Mouse (Mus musculus): ENCODE results near the gene Dleu7. TPM values are rescaled to one million over a fixed set of nuclear protein-coding genes. Genes with fewer than 3 reads are reported as not detected.
A peak's percentile ranks its signal among the peaks of the same experiment; 100 is the strongest.

The Dleu7 gene
- total and polyA plus RNA-seq, 3 experiments = 0.23 TPM; not detected in 2

- TF ChIP-seq CTCF (IDR thresholded peaks at IDR 0.05) (no peak), POLR2A (IDR thresholded peaks at IDR 0.05; ENCODE audit: insufficient read depth, low read depth, low read length) (no peak), EP300 (IDR thresholded peaks at IDR 0.05; ENCODE audit: insufficient read depth, low read depth, low read length) (no peak)
- Histone ChIP-seq H3K4me3 (no peak overlapping the region), H3K36me3 (ENCODE audit: control insufficient read depth, insufficient read depth, low read length) (no peaks in the 10 kb centered on the region), H3K9ac (ENCODE audit: low read depth, low read length) (no peak overlapping the region), H3K27me3 (ENCODE audit: control insufficient read depth, insufficient read depth, low read length) (no peaks in the 10 kb centered on the region), H3K27ac (no peak overlapping the region), H3K4me1 (ENCODE audit: control insufficient read depth, insufficient read depth, low read length) (no peaks in the 10 kb centered on the region), H3K79me2 (replicated peaks; ENCODE audit: control insufficient read depth, insufficient read depth, low read length) (no peaks in the 10 kb centered on the region)
- WGBS = 65% methylated on average over 3 of the region's 3 CpGs
- intact Hi-C loops (cut with DNase I) = no loop called here
- DNase-seq = no peak
Measured at GRCm38 (mm10) chr14:62273604-62274003, 19.2 kb downstream of the Dleu7 start.

DNA sequence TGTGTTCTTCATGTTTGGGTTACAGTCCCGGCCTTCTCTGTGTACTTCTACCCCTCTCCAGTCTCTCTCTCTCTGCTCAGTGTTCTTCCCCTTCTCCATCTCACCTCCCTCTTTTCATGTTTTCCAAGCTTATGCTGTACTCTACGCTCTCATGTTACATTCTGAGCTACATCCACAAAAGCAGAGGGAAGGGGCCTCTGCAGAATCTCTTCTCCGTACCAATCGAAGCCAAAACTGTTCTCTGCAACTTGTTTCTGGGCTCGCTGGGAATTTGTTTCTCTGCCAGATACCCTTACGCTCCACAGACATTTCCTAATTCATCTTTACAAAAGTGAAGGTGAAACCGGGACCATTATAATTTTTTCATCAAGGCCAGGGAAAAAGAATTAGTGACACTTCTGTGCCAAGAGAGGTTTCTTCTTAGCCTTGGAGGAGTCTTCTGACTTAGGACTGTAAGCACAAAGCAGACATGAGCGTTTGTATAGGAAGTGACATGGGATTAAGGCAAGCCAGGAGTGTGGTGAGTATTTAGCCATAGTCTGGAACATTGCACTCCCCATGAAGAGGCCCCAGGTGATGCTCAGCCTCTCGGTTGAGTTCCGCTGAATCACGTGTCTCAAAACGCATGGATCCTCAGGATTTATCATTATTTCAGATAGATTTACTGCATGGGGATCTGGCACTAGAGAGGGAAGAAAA lies 22.0 kb downstream of the Dleu7 start:
- 86% methylated on average over 12 of the region's 12 CpGs for WGBS
- TF ChIP-seq CTCF (IDR thresholded peaks at IDR 0.05) (no peak), EP300 (IDR thresholded peaks at IDR 0.05; ENCODE audit: insufficient read depth, low read depth, low read length) (no peak), POLR2A (IDR thresholded peaks at IDR 0.05; ENCODE audit: insufficient read depth, low read depth, low read length) (no peak)
- intact Hi-C loops (cut with DNase I) = no loop called here
- Histone ChIP-seq H3K4me1 (ENCODE audit: control insufficient read depth, insufficient read depth, low read length) (no peaks in the 10 kb centered on the region), H3K36me3 (ENCODE audit: control insufficient read depth, insufficient read depth, low read length) (no peaks in the 10 kb centered on the region), H3K9ac (ENCODE audit: low read depth, low read length) (no peak overlapping the region), H3K27ac (no peak overlapping the region), H3K79me2 (replicated peaks; ENCODE audit: control insufficient read depth, insufficient read depth, low read length) (no peaks in the 10 kb centered on the region), H3K4me3 (no peak overlapping the region), H3K27me3 (ENCODE audit: control insufficient read depth, insufficient read depth, low read length) (no peaks in the 10 kb centered on the region)
- no peak for DNase-seq

DNA sequence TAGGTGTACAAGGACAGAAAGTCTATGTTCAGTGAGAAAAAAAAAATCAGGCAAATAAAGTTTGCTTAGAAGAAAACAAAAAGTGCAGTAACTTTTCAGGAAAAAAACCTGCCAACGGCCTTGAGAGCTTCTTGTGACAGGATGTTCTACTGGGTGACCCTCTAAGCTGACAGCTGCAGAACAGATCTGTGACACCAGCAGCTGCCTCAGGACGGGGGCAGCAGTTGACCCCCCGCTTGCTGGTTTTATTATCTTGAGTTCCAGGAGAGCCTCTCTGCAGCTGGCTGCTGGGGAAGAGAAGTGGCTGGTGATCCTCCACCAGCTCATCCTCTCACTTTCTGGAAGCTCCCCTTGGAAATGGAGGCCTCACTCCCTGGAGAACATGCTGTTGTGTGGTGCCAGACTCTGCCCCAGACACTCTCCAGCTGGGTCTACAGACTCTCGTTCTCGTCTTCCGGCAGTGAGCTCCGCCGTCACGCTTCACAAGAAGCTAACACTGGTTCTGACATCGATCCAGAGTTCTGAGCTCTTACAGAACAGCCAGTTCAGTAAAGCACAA lies 33.8 kb downstream of the Dleu7 start:
- TF ChIP-seq EP300 (IDR thresholded peaks at IDR 0.05; ENCODE audit: insufficient read depth, low read depth, low read length) (no peak), POLR2A (IDR thresholded peaks at IDR 0.05; ENCODE audit: insufficient read depth, low read depth, low read length) (no peak), CTCF (IDR thresholded peaks at IDR 0.05) (no peak)
- no peaks in the 10 kb centered on the region for H3K27me3 ChIP-seq (ENCODE audit: control insufficient read depth, insufficient read depth, low read length)
- H3K4me3 ChIP-seq = no peak overlapping the region
- H3K9ac ChIP-seq (ENCODE audit: low read depth, low read length) = no peak overlapping the region
- 41% methylated on average over 10 of the region's 10 CpGs for WGBS
- no peak overlapping the region; the same call in 1 of the 2 replicates for H3K27ac ChIP-seq
- H3K79me2 ChIP-seq (replicated peaks; ENCODE audit: control insufficient read depth, insufficient read depth, low read length) = no peaks in the 10 kb centered on the region
- intact Hi-C loops (cut with DNase I) = no loop called here
- peaks cover 2% of the 10 kb centered on the region for H3K4me1 ChIP-seq (ENCODE audit: control insufficient read depth, insufficient read depth, low read length)
- peak in 1 of 2 experiments; percentile 26 for DNase-seq
- H3K36me3 ChIP-seq (ENCODE audit: control insufficient read depth, insufficient read depth, low read length) = no peaks in the 10 kb centered on the region

DNA sequence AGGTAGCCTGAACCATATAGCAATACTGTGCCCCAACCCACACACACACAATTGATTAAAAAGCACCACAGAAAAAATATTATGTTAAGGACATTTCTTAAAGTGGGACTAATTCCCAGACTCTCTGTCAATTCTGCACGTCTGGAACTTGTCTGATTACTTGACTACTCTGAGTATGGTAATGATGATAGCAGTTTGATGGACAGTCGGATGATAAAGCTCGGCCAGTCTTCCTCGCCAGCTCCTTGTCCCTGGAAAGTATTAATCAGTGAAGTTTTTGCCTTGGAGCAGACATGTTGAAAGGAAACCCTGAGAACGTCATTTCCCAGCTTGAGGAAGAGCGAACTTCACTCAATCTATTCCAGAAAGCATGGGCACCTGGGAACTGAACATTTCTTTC lies 34.7 kb downstream of the Dleu7 start:
- WGBS = 40% methylated on average over 6 of the region's 6 CpGs
- no peak overlapping the region for H3K9ac ChIP-seq (ENCODE audit: low read depth, low read length)
- peaks cover 2% of the 10 kb centered on the region for H3K4me1 ChIP-seq (ENCODE audit: control insufficient read depth, insufficient read depth, low read length)
- DNase-seq = no peak
- no peaks in the 10 kb centered on the region for H3K36me3 ChIP-seq (ENCODE audit: control insufficient read depth, insufficient read depth, low read length)
- no peak overlapping the region for H3K27ac ChIP-seq
- TF ChIP-seq EP300 (IDR thresholded peaks at IDR 0.05; ENCODE audit: insufficient read depth, low read depth, low read length) (no peak), POLR2A (IDR thresholded peaks at IDR 0.05; ENCODE audit: insufficient read depth, low read depth, low read length) (no peak), CTCF (IDR thresholded peaks at IDR 0.05) (no peak)
- H3K27me3 ChIP-seq (ENCODE audit: control insufficient read depth, insufficient read depth, low read length) = no peaks in the 10 kb centered on the region
- no peak overlapping the region for H3K4me3 ChIP-seq
- intact Hi-C loops (cut with DNase I) = no loop called here
- H3K79me2 ChIP-seq (replicated peaks; ENCODE audit: control insufficient read depth, insufficient read depth, low read length) = no peaks in the 10 kb centered on the region

DNA sequence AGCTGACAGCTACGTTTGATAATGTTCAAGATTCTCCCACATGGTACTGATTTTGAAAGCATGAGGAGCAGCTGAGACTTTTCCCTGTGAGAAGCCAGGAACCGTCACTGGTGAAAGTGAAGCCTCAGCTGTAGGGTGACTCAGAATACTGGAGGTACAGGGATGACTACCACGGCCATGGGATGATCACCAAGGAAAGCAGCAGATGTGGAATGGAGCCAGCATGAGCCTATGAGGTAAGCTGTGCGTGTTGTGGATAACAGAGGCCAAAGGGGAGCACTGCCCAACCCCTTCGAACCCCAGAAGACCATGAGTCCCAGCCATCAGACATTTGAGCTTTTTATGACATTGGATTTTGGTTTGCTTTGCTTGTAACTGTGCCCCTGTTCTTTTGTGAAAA lies 36.8 kb downstream of the Dleu7 start:
- Histone ChIP-seq H3K4me3 (no peak overlapping the region), H3K27ac (no peak overlapping the region), H3K27me3 (ENCODE audit: control insufficient read depth, insufficient read depth, low read length) (no peaks in the 10 kb centered on the region), H3K9ac (ENCODE audit: low read depth, low read length) (no peak overlapping the region), H3K36me3 (ENCODE audit: control insufficient read depth, insufficient read depth, low read length) (no peaks in the 10 kb centered on the region), H3K4me1 (ENCODE audit: control insufficient read depth, insufficient read depth, low read length) (peaks cover 2% of the 10 kb centered on the region), H3K79me2 (replicated peaks; ENCODE audit: control insufficient read depth, insufficient read depth, low read length) (no peaks in the 10 kb centered on the region)
- WGBS = 62% methylated on average over 5 of the region's 5 CpGs
- intact Hi-C loops (cut with DNase I) = no loop called here
- TF ChIP-seq CTCF (IDR thresholded peaks at IDR 0.05) (no peak), POLR2A (IDR thresholded peaks at IDR 0.05; ENCODE audit: insufficient read depth, low read depth, low read length) (no peak), EP300 (IDR thresholded peaks at IDR 0.05; ENCODE audit: insufficient read depth, low read depth, low read length) (no peak)
- DNase-seq = no peak

- TF ChIP-seq POLR2A (IDR thresholded peaks at IDR 0.05; ENCODE audit: insufficient read depth, low read depth, low read length) (no peak), CTCF (IDR thresholded peaks at IDR 0.05) (no peak), EP300 (IDR thresholded peaks at IDR 0.05; ENCODE audit: insufficient read depth, low read depth, low read length) (no peak)
- peaks cover 2% of the 10 kb centered on the region for H3K4me1 ChIP-seq (ENCODE audit: control insufficient read depth, insufficient read depth, low read length)
- H3K27me3 ChIP-seq (ENCODE audit: control insufficient read depth, insufficient read depth, low read length) = no peaks in the 10 kb centered on the region
- no peaks in the 10 kb centered on the region for H3K79me2 ChIP-seq (replicated peaks; ENCODE audit: control insufficient read depth, insufficient read depth, low read length)
- no peak overlapping the region for H3K4me3 ChIP-seq
- no peak overlapping the region for H3K9ac ChIP-seq (ENCODE audit: low read depth, low read length)
- H3K36me3 ChIP-seq (ENCODE audit: control insufficient read depth, insufficient read depth, low read length) = no peaks in the 10 kb centered on the region
- H3K27ac ChIP-seq = no peak overlapping the region
- intact Hi-C loops (cut with DNase I) = loop anchor here (5.0 kb wide), 1 partner anchor 212 kb away; no protein-coding TSS in a partner anchor
- no peak for DNase-seq
- 58% methylated on average over 8 of the region's 8 CpGs for WGBS
Measured at GRCm38 (mm10) chr14:62254371-62254770, 38.5 kb downstream of the Dleu7 start.

Data from heart, adult 2 months (tissue).